Mouse (Mus musculus) CH12.LX (cell line): ENCODE data around the gene Srms.

Source experiments
- MAX ChIP-seq: IDR thresholded peaks from 2 replicates; pipeline ENCODE4 v1.6.1; 2011; ENCODE audit warnings: low read length, improper control_type of control experiment
- POLR2A ChIP-seq: IDR thresholded peaks from 2 replicates; pipeline ENCODE4 v1.6.1; 2011; ENCODE audit warnings: low read depth, mild to moderate bottlenecking, improper control_type of control experiment, low read length

DNA sequence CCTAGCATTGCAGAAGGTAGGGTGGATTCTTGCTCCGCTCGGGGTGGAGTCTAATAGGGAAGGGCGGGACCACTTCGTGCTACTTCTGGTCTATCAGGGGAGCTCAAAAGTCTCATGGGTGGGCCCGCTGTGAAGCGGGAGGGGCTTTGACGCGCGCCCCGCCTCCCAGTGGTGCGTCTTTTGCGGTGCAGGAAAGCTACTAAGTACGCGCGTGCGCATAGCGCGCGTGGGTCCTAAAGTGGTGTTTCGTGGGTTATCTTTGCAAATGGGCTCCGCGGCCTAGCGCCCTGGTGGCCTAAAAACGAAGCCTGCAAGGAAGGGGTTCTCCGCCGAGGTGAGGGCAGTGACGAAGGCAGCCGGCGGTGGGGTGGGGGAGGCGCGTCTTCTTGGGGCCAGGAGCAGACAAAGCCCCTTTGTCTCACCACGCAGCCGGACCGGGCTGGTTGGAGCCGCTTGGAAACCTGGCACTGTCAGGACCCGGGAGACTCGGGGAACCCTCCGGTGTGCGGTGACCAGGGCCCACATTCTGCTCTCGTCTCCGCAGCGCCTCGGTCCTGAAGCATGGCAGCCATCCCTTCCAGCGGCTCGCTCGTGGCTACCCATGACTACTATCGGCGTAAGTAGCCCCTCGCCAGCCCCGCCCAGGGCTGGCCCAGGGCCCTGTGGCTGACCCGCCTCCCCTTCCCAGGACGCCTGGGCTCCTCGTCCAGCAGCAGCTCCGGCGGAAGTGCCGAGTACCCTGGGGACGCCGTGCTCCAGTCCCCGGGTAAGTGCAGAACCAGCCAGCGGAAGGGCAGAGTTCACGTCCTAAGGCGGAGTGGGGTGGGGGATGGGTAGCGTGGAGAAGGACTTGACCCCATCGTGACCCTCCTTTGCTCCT lies 25.6 kb downstream of the Srms start, which contains the start of gene Ppdpf:
- peak; percentile 76 for TF ChIP-seq POLR2A
- no peak; the same call in 1 of the 2 replicates for TF ChIP-seq MAX
